Comparison of ENCODE assay signal across 8 mouse cellular contexts in genomic region chr1:153174801-153175200, GRCm38 (mm10). TPM values are rescaled to one million over a fixed set of nuclear protein-coding genes. Genes with fewer than 3 reads are reported as not detected.
DNase-seq lines count a peak whose midpoint lies in the region; ATAC-seq and TF ChIP-seq lines count a peak whose summit lies in the region.

No protein-coding gene starts in this region.

- peak; percentile 57 for ATAC-seq in megakaryocyte-erythroid progenitor cell, adult 5-6 weeks (replicated peaks; ENCODE audit: low FRiP score, low TSS enrichment, poor library complexity, severe bottlenecking)
- ATAC-seq in granulocyte monocyte progenitor cell, adult 5-6 weeks (replicated peaks; ENCODE audit: poor library complexity, severe bottlenecking), result no peak

- intact Hi-C loops in left cerebral cortex, postnatal 36 days (cut with DNase I), result no loop called here

- no peaks in the 10 kb centered on the region for H3K27me3 ChIP-seq in E14TG2a.4 (ENCODE audit: insufficient read depth, low read length)
- no peaks in the 10 kb centered on the region for H3K27me3 ChIP-seq in embryonic facial prominence, embryonic 10.5 days (replicated peaks; ENCODE audit: low read depth, poor library complexity, severe bottlenecking)

- no peaks in the 10 kb centered on the region for H3K36me3 ChIP-seq in E14TG2a.4 (ENCODE audit: insufficient read depth, low read length)
- no peaks in the 10 kb centered on the region for H3K36me3 ChIP-seq in embryonic facial prominence, embryonic 10.5 days (replicated peaks)

- peak overlapping the region; percentile 35; the same call in 1 of the 2 replicates for H3K27ac ChIP-seq in embryonic facial prominence, embryonic 10.5 days (replicated peaks)

- WGBS in embryonic facial prominence, embryonic 10.5 days, result 66% methylated on average over 12 of the region's 12 CpGs

- H3K4me1 ChIP-seq in E14TG2a.4 (replicated peaks; ENCODE audit: low read depth, low read length), result peaks cover 32% of the 10 kb centered on the region
- H3K4me1 ChIP-seq in embryonic facial prominence, embryonic 10.5 days, result peaks cover 21% of the 10 kb centered on the region

- no peaks in the 10 kb centered on the region for H3K9me3 ChIP-seq in E14TG2a.4 (ENCODE audit: low read length)
- no peaks in the 10 kb centered on the region for H3K9me3 ChIP-seq in embryonic facial prominence, embryonic 10.5 days

- H3K4me3 ChIP-seq in E14TG2a.4 (replicated peaks; ENCODE audit: low read length), result peak overlapping the region; percentile 39; the same call in 1 of the 2 replicates
- H3K4me3 ChIP-seq in embryonic facial prominence, embryonic 10.5 days, result no peak overlapping the region

- no peak for TF ChIP-seq CTCF in E14TG2a.4 (conservative IDR thresholded peaks at IDR 0.05; ENCODE audit: low read length)

- DNase-seq in R1 (ENCODE audit: low read depth, low spot score), result peak; percentile 16
- DNase-seq in embryonic facial prominence, embryonic 10.5 days (ENCODE audit: low spot score), result no peak
- peak; percentile 68 for DNase-seq in kidney, adult 18-20 months
- no peak for DNase-seq in frontal cortex, postnatal 25 days (ENCODE audit: low spot score in 2 of 2)
- no peak for DNase-seq in left cerebral cortex, postnatal 36 days (ENCODE audit: low spot score in 2 of 2)

RNA-seq across cellular contexts. Expression of gene Lamc2, which starts 11.4 kb away (rescaled TPM):
- 6.2 and 6.6 TPM in 2 replicates for polyA plus RNA-seq in embryonic facial prominence, embryonic 10.5 days (2016; fragmentation: Nextera tagmentation; extraction: Ambion mirVana)
- not detected in 2 replicates for total RNA-seq in megakaryocyte-erythroid progenitor cell, adult 5-6 weeks (2014; fragmentation: Nextera tagmentation)
- total RNA-seq in megakaryocyte-erythroid progenitor cell, adult 5-6 weeks (2017), result not detected in 2 replicates
- 10 to 100 TPM in 1 of 2 experiments, 1 to 10 TPM in 1; 9.5 to 13.6 TPM for total RNA-seq in left cerebral cortex, postnatal 36 days (2021)
- not detected in 2 replicates for total RNA-seq in granulocyte monocyte progenitor cell, adult 5-6 weeks (2014; fragmentation: Nextera tagmentation)
- total RNA-seq in granulocyte monocyte progenitor cell, adult 5-6 weeks (2017), result not detected in 2 replicates

Comparison
In these comparisons a context has a peak if more than half of its experiments do, and no peak if none do; other contexts are left out.
1. DNase-seq: peak in R1 (single experiment) and kidney, adult 18-20 months (single experiment); none in embryonic facial prominence, embryonic 10.5 days (single experiment), frontal cortex, postnatal 25 days (0 of 2) and left cerebral cortex, postnatal 36 days (0 of 2).
2. RNA of gene Lamc2, which starts 11.4 kb away (total RNA-seq): 9.5 to 13.6 TPM in left cerebral cortex, postnatal 36 days; not detected in megakaryocyte-erythroid progenitor cell, adult 5-6 weeks and not detected in granulocyte monocyte progenitor cell, adult 5-6 weeks; every median in the first group is over 10 times any median in the second.